Mouse (Mus musculus) small intestine, adult 2 months (tissue): ENCODE results near the gene Ppme1. TPM values are rescaled to one million over a fixed set of nuclear protein-coding genes. Genes with fewer than 3 reads are reported as not detected.

Experiments used
- H3K27ac ChIP-seq: fragments of 200-500 bp; 2 replicates; pipeline ENCODE4 v1.5.1; 2012; ENCODE audit warnings: low read depth, low read length, control low read depth, inconsistent platforms; ENCODE audit not compliant: insufficient read depth
- H3K27me3 ChIP-seq: fragments of 200-500 bp; 2 replicates; pipeline ENCODE4 v1.6.1; 2012; ENCODE audit warnings: mild to moderate bottlenecking, moderate library complexity, low read length, inconsistent platforms; ENCODE audit not compliant: control insufficient read depth, insufficient read depth
- H3K36me3 ChIP-seq: fragments of 200-500 bp; 2 replicates; pipeline ENCODE4 v1.6.1; 2012; ENCODE audit warnings: mild to moderate bottlenecking, low read length, control low read depth, inconsistent platforms; ENCODE audit not compliant: control insufficient read depth, insufficient read depth
- H3K4me1 ChIP-seq: fragments of 200-500 bp; 2 replicates; pipeline ENCODE4 v1.6.1; 2012; ENCODE audit warnings: low read length, inconsistent platforms, mixed read lengths; ENCODE audit not compliant: control insufficient read depth, insufficient read depth, insufficient read length
- H3K4me3 ChIP-seq: fragments of 200-500 bp; 2 replicates; pipeline ENCODE4 v1.5.1; 2012; ENCODE audit warnings: low read depth, mild to moderate bottlenecking, control low read depth, inconsistent platforms, low read length, moderate library complexity
- CTCF ChIP-seq: fragments of 200-500 bp; IDR thresholded peaks from 2 replicates; pipeline ENCODE4 v1.5.1; 2012; ENCODE audit warnings: low read depth, mild to moderate bottlenecking, control low read depth, inconsistent platforms, low read length, moderate library complexity, mixed read lengths; ENCODE audit not compliant: insufficient replicate concordance, insufficient read length; ENCODE audit errors: extremely low read depth
- POLR2A ChIP-seq: fragments of 200-500 bp; IDR thresholded peaks from 2 replicates; pipeline ENCODE4 v1.6.1; 2012; ENCODE audit warnings: low read depth, mild to moderate bottlenecking, control low read depth, inconsistent platforms, low read length, moderate library complexity
- WGBS: fragments of 180-500 bp; shearing (Covaris S2); methylation state at CpG from one replicate; pipeline ENCODE4 v1.1.7; 2018; 5-methylcytosine and 5-hydroxymethylcytosine counted together
- polyA plus RNA-seq: library from polyadenylated mRNA; depleted of rRNA; stranded (reverse); fragments of >200 nt; gene quantifications from 2 replicates; pipeline ENCODE4 v1.2.3, GENCODE M21; 2012

Gene Ppme1
- polyA plus RNA-seq, 1 experiment, result 45.8 TPM

DNA sequence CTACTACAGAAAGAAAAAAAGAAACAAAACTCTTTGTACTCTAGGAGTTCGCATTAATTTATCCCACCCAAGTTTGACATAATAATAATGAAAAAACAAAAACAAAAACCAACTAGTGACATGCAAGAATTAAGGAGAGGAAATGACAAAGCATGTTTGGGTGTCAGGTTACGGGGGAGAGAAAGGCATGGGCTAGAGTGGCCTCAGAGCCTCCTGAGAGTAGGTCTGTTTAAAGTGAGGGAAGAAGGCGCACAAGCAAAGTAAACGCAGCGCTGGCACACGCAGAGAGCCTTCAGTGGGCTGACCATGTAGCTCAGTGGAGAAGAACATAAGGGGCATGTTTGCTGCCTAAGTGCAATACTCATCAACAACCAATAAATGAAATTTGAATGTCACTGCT, 7.2 kb downstream of the Ppme1 start:
- H3K36me3 ChIP-seq, result peaks cover 3% of the 10 kb centered on the region; the same call in 1 of the 2 replicates
- H3K27me3 ChIP-seq, result no peaks in the 10 kb centered on the region
- H3K4me3 ChIP-seq, result no peak overlapping the region
- 71% methylated on average over 6 of the region's 6 CpGs for WGBS
- no peak overlapping the region for H3K27ac ChIP-seq
- no peaks in the 10 kb centered on the region for H3K4me1 ChIP-seq
- TF ChIP-seq POLR2A (no peak), CTCF (no peak)

DNA sequence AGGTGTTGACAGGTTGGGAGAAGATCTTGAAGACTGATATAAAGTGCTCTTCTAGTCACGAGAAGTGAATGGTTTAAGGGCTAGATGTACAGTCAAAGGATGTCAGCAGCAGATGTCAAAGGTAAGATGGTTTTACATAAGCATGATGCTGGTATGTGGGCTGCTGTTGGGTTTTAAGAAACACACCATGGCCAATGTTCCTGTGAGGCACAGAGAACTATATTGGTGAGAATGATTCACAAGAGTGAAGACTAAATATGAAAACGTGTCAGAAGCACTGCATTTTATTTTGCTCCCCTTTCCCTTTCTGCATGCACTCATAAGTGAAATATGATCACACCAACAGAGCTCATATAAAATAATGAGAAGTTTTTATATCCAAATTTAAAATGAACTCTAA, 8.9 kb downstream of the Ppme1 start:
- no peaks in the 10 kb centered on the region for H3K27me3 ChIP-seq
- H3K27ac ChIP-seq, result no peak overlapping the region
- 85% methylated on average over 2 of the region's 2 CpGs for whole genome bisulfite sequencing
- no peak overlapping the region for H3K4me3 ChIP-seq
- TF ChIP-seq CTCF (no peak), POLR2A (no peak)
- no peaks in the 10 kb centered on the region for H3K4me1 ChIP-seq
- peaks cover 3% of the 10 kb centered on the region; the same call in 1 of the 2 replicates for H3K36me3 ChIP-seq

DNA sequence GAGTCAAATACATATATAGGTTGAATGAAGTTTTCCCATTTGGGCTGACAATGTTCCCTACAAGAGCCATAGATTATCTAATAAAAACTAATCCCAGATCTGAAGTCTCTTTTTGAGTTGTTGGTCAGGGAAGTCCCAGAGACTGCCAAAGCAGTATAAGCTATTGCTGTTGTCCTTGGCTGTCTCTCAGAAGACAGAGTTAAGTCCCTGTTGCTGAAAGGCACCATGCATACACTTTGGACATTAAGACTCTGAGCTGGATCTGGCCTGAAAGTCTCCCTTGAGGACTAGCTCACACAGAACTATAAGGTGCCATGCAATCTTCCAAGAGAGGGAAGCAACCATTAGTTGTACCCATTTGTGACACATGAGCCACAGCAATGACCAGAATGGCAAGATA, 14.3 kb downstream of the Ppme1 start:
- peaks cover 4% of the 10 kb centered on the region; the same call in 1 of the 2 replicates for H3K4me1 ChIP-seq
- TF ChIP-seq CTCF (no peak), POLR2A (no peak)
- H3K27ac ChIP-seq, result no peak overlapping the region
- H3K27me3 ChIP-seq, result no peaks in the 10 kb centered on the region
- no peak overlapping the region for H3K4me3 ChIP-seq
- H3K36me3 ChIP-seq, result peaks cover 4% of the 10 kb centered on the region

- no peak overlapping the region for H3K27ac ChIP-seq
- WGBS, result 25% methylated on average over 1 of the region's 1 CpGs
Observed at GRCm38 (mm10) chr7:100356768-100357167, 15.3 kb downstream of the Ppme1 start.

GRCm38 (mm10) chr7:100356324-100356723, 15.8 kb downstream of the Ppme1 start:
- Histone ChIP-seq H3K4me3 (no peak overlapping the region), H3K27ac (no peak overlapping the region), H3K27me3 (no peaks in the 10 kb centered on the region), H3K36me3 (peaks cover 6% of the 10 kb centered on the region), H3K4me1 (peaks cover 4% of the 10 kb centered on the region; the same call in 1 of the 2 replicates)
- TF ChIP-seq CTCF (no peak), POLR2A (no peak)
- 33% methylated on average over 5 of the region's 5 CpGs for WGBS

More at GRCm38 (mm10) chr7:100356768-100357167, 15.3 kb downstream of the Ppme1 start:
- H3K36me3 ChIP-seq, result peaks cover 6% of the 10 kb centered on the region
- no peak overlapping the region for H3K4me3 ChIP-seq
- H3K27me3 ChIP-seq, result no peaks in the 10 kb centered on the region
- peaks cover 4% of the 10 kb centered on the region; the same call in 1 of the 2 replicates for H3K4me1 ChIP-seq
- no peak for TF ChIP-seq POLR2A
- no peak for TF ChIP-seq CTCF

DNA sequence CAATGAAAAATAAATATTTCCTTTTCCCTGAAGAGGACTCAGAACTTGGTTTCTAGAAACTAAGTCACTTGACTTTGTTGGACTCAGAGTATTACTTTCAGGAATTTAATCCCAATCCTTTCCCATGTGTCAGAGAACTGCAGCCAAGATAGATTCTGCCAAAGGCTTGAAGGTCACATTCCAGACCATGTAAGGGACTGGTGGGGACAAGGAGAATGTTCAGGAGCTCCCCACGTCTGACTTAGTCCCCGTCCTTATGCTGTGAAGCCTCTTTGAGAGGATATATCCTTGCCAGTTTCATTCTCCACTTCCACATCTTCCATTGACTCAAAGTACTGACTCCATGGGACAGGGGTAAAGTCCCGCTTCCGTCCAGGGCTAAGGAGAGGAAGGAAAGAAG, 17.1 kb downstream of the Ppme1 start:
- Histone ChIP-seq H3K4me3 (no peak overlapping the region), H3K36me3 (peaks cover 6% of the 10 kb centered on the region), H3K4me1 (peaks cover 4% of the 10 kb centered on the region; the same call in 1 of the 2 replicates), H3K27me3 (no peaks in the 10 kb centered on the region), H3K27ac (no peak overlapping the region)
- no peak for TF ChIP-seq POLR2A
- TF ChIP-seq CTCF, result no peak
- 70% methylated on average over 4 of the region's 4 CpGs for WGBS

DNA sequence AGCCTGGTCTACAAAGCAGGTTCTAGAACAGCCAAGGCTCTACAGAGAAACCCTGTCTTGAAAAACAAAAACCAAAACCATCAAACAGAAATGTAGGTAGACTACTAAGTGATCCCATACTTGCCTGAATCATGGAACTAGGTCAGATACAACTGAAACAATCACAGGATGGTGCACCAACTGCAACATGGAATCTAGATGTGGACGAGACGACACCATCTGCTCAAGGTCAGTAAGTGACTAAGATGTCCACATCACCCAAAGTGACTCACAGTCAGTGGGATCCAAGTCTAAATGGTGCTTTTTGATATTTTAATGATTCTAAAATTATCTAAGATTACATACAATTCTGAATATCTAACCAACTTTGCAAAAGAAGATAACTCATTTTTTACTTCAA, 36.2 kb downstream of the Ppme1 start:
- Histone ChIP-seq H3K36me3 (peaks cover 59% of the 10 kb centered on the region), H3K27me3 (no peaks in the 10 kb centered on the region), H3K4me3 (no peak overlapping the region), H3K4me1 (no peaks in the 10 kb centered on the region), H3K27ac (no peak overlapping the region)
- 93% methylated on average over 2 of the region's 2 CpGs for WGBS
- no peak for TF ChIP-seq POLR2A
- no peak for TF ChIP-seq CTCF
